Mouse (Mus musculus): ENCODE results near the gene Lgals1.

- TF ChIP-seq CTCF (IDR thresholded peaks at IDR 0.05; ENCODE audit: low read depth) (no peak), EP300 (IDR thresholded peaks at IDR 0.05; ENCODE audit: low read depth) (no peak)
These were observed 9.9 kb downstream of the Lgals1 start for GRCm38 (mm10) chr15:78936403-78936802.
